Mouse (Mus musculus) erythroblast, embryonic 14.5 days (primary cell): Measurements from ENCODE around the gene E130308A19Rik. TPM values are rescaled to one million over a fixed set of nuclear protein-coding genes. Genes with fewer than 3 reads are reported as not detected.

ENCODE experiments used
- H3K27me3 ChIP-seq: 2 replicates; pipeline ENCODE4 v1.6.1; 2012; ENCODE audit warnings: inconsistent platforms; ENCODE audit not compliant: control insufficient read depth
- H3K36me3 ChIP-seq: 2 replicates; pipeline ENCODE4 v1.6.1; 2012; ENCODE audit warnings: mild to moderate bottlenecking, inconsistent platforms; ENCODE audit not compliant: control insufficient read depth
- H3K4me1 ChIP-seq: 2 replicates; pipeline ENCODE4 v1.6.1; 2012; ENCODE audit warnings: inconsistent platforms; ENCODE audit not compliant: control insufficient read depth
- H3K4me3 ChIP-seq: replicated peaks from 2 replicates; pipeline ENCODE3; 2012; ENCODE audit warnings: moderate library complexity, mild to moderate bottlenecking, inconsistent platforms
- H3K9me3 ChIP-seq: 2 replicates; pipeline ENCODE4 v1.6.1; 2012; ENCODE audit warnings: low read length, inconsistent platforms, mixed read lengths; ENCODE audit not compliant: control insufficient read depth
- GATA1 ChIP-seq: IDR thresholded peaks from 2 replicates; pipeline ENCODE4 v1.6.1; 2012; ENCODE audit warnings: low read length, inconsistent platforms, mixed read lengths
- TAL1 ChIP-seq: IDR thresholded peaks from 3 replicates; pipeline ENCODE4 v1.6.1; 2012; ENCODE audit warnings: low read length, inconsistent platforms, mixed read lengths
- polyA plus RNA-seq: library from polyadenylated mRNA; stranded (reverse); fragments of >175 nt; gene quantifications from 2 replicates; pipeline ENCODE4 v1.2.3, GENCODE M21; 2012

E130308A19Rik gene
- polyA plus RNA-seq, 1 experiment: 0.17 TPM

GRCm38 (mm10) chr4:59596556-59596955 is 29.5 kb upstream of the E130308A19Rik start:
- TF ChIP-seq GATA1: no peak
- H3K36me3 ChIP-seq: peaks cover 37% of the 10 kb centered on the region
- no peaks in the 10 kb centered on the region for H3K27me3 ChIP-seq
- H3K9me3 ChIP-seq: no peaks in the 10 kb centered on the region
- H3K4me3 ChIP-seq: no peak overlapping the region
- H3K4me1 ChIP-seq: no peaks in the 10 kb centered on the region; the same call in 1 of the 2 replicates

GRCm38 (mm10) chr4:59602704-59603103 is 23.3 kb upstream of the E130308A19Rik start:
- no peak for TF ChIP-seq GATA1
- TF ChIP-seq TAL1: no peak
- H3K4me3 ChIP-seq: no peak overlapping the region
- peaks cover 16% of the 10 kb centered on the region for H3K4me1 ChIP-seq
- H3K36me3 ChIP-seq: peaks cover 16% of the 10 kb centered on the region
- H3K9me3 ChIP-seq: no peaks in the 10 kb centered on the region
- no peaks in the 10 kb centered on the region for H3K27me3 ChIP-seq

- Histone ChIP-seq H3K9me3 (no peaks in the 10 kb centered on the region), H3K4me3 (no peak overlapping the region), H3K27me3 (no peaks in the 10 kb centered on the region), H3K4me1 (peaks cover 16% of the 10 kb centered on the region), H3K36me3 (peaks cover 8% of the 10 kb centered on the region)
- no peak for TF ChIP-seq TAL1
- no peak for TF ChIP-seq GATA1
Observed at GRCm38 (mm10) chr4:59604892-59605291, 21.1 kb upstream of the E130308A19Rik start.

GRCm38 (mm10) chr4:59605501-59605900 is 20.5 kb upstream of the E130308A19Rik start:
- TF ChIP-seq TAL1 (no peak), GATA1 (no peak)
- Histone ChIP-seq H3K36me3 (peaks cover 9% of the 10 kb centered on the region), H3K4me1 (peaks cover 16% of the 10 kb centered on the region), H3K27me3 (no peaks in the 10 kb centered on the region), H3K9me3 (no peaks in the 10 kb centered on the region), H3K4me3 (no peak overlapping the region)

GRCm38 (mm10) chr4:59610411-59610810 is 15.6 kb upstream of the E130308A19Rik start:
- Histone ChIP-seq H3K9me3 (no peaks in the 10 kb centered on the region), H3K36me3 (peaks cover 13% of the 10 kb centered on the region), H3K4me3 (no peak overlapping the region), H3K4me1 (peaks cover 9% of the 10 kb centered on the region), H3K27me3 (no peaks in the 10 kb centered on the region)
- no peak for TF ChIP-seq GATA1
- no peak for TF ChIP-seq TAL1

GRCm38 (mm10) chr4:59614986-59615385 is 11.0 kb upstream of the E130308A19Rik start:
- no peak for TF ChIP-seq GATA1
- H3K4me1 ChIP-seq: no peaks in the 10 kb centered on the region
- H3K4me3 ChIP-seq: no peak overlapping the region

GRCm38 (mm10) chr4:59619611-59620245 is 6.3 kb upstream of the E130308A19Rik start:
- H3K4me3 ChIP-seq: no peak overlapping the region
- TF ChIP-seq GATA1 (no peak), TAL1 (no peak)
- peaks cover 2% of the 10 kb centered on the region; the same call in 1 of the 2 replicates for H3K4me1 ChIP-seq
- peaks cover 3% of the 10 kb centered on the region for H3K36me3 ChIP-seq
- no peaks in the 10 kb centered on the region for H3K9me3 ChIP-seq
- H3K27me3 ChIP-seq: no peaks in the 10 kb centered on the region

More at GRCm38 (mm10) chr4:59614986-59615385, 11.0 kb upstream of the E130308A19Rik start:
- no peaks in the 10 kb centered on the region for H3K9me3 ChIP-seq
- H3K36me3 ChIP-seq: peaks cover 10% of the 10 kb centered on the region
- H3K27me3 ChIP-seq: no peaks in the 10 kb centered on the region

GRCm38 (mm10) chr4:59625676-59625997 is 374 bp upstream of the E130308A19Rik start:
- TF ChIP-seq GATA1 (no peak), TAL1 (no peak)
- Histone ChIP-seq H3K27me3 (no peaks in the 10 kb centered on the region), H3K9me3 (no peaks in the 10 kb centered on the region), H3K4me3 (peak overlapping the region; percentile 96), H3K36me3 (peaks cover 3% of the 10 kb centered on the region; the same call in 1 of the 2 replicates), H3K4me1 (peaks cover 42% of the 10 kb centered on the region)

GRCm38 (mm10) chr4:59628255-59628654 is 2.2 kb downstream of the E130308A19Rik start:
- Histone ChIP-seq H3K27me3 (no peaks in the 10 kb centered on the region), H3K4me3 (no peak overlapping the region), H3K36me3 (no peaks in the 10 kb centered on the region; the same call in 1 of the 2 replicates), H3K4me1 (peaks cover 57% of the 10 kb centered on the region), H3K9me3 (no peaks in the 10 kb centered on the region)
- no peak for TF ChIP-seq TAL1
- TF ChIP-seq GATA1: no peak
